Comparison of ENCODE assay signal across 8 mouse cellular contexts in genomic region chr8:13623911-13624421, GRCm38 (mm10). TPM values are rescaled to one million over a fixed set of nuclear protein-coding genes. Genes with fewer than 3 reads are reported as not detected.
DNase-seq lines count a peak whose midpoint lies in the region; ATAC-seq and TF ChIP-seq lines count a peak whose summit lies in the region.

No protein-coding gene starts in this region.

- 26% methylated on average over 10 of the region's 10 CpGs for WGBS in spleen, adult 2 months
- 56% methylated on average over 10 of the region's 10 CpGs for WGBS in heart, embryonic 16.5 days
- 81% methylated on average over 10 of the region's 10 CpGs for WGBS in limb, embryonic 11.5 days
- 37% methylated on average over 10 of the region's 10 CpGs for WGBS in midbrain, postnatal 0 days

- H3K9ac ChIP-seq in heart, embryonic 16.5 days (ENCODE audit: low read length): no peak overlapping the region; the same call in 1 of the 2 replicates
- no peak overlapping the region for H3K9ac ChIP-seq in limb, embryonic 11.5 days (ENCODE audit: low read length)
- no peak overlapping the region for H3K9ac ChIP-seq in midbrain, postnatal 0 days (replicated peaks; ENCODE audit: low read length, poor library complexity, severe bottlenecking)

- no peak for TF ChIP-seq POLR2A in spleen, adult 2 months (IDR thresholded peaks at IDR 0.05; ENCODE audit: low read depth, low read length)
- no peak for TF ChIP-seq POLR2A in embryonic fibroblast, embryonic 13.5 days (IDR thresholded peaks at IDR 0.05; ENCODE audit: low read depth, low read length)

- no peak overlapping the region for H3K4me3 ChIP-seq in spleen, adult 2 months (ENCODE audit: extremely low read depth, insufficient read depth, insufficient read length)
- H3K4me3 ChIP-seq in embryonic fibroblast, embryonic 13.5 days (ENCODE audit: insufficient read depth, low read length): no peak overlapping the region
- H3K4me3 ChIP-seq in heart, embryonic 16.5 days (ENCODE audit: low read length): no peak overlapping the region
- no peak overlapping the region for H3K4me3 ChIP-seq in limb, embryonic 11.5 days (ENCODE audit: low read depth, low read length)
- no peak overlapping the region for H3K4me3 ChIP-seq in midbrain, postnatal 0 days (ENCODE audit: low read depth, low read length)

- no peak for TF ChIP-seq CTCF in spleen, adult 2 months (IDR thresholded peaks at IDR 0.05; ENCODE audit: extremely low read depth, insufficient read depth, insufficient read length, insufficient replicate concordance)
- no peak for TF ChIP-seq CTCF in embryonic fibroblast, embryonic 13.5 days (IDR thresholded peaks at IDR 0.05; ENCODE audit: borderline replicate concordance, insufficient read depth, low read length)
- no peak for TF ChIP-seq CTCF in midbrain, postnatal 0 days (IDR thresholded peaks at IDR 0.05)

- H3K4me2 ChIP-seq in heart, embryonic 16.5 days (ENCODE audit: low read depth, low read length): no peak overlapping the region
- no peak overlapping the region for H3K4me2 ChIP-seq in limb, embryonic 11.5 days (ENCODE audit: low read depth, severe bottlenecking)
- no peak overlapping the region for H3K4me2 ChIP-seq in midbrain, postnatal 0 days (ENCODE audit: low read depth, low read length, poor library complexity, severe bottlenecking)

- DNase-seq in spleen, adult 2 months (ENCODE audit: low read depth in 1 of 2, low spot score in 2 of 2): no peak
- no peak for DNase-seq in spleen, postnatal 36 days (ENCODE audit: low spot score in 2 of 2)
- DNase-seq in limb, embryonic 11.5 days (ENCODE audit: low spot score): no peak
- no peak for DNase-seq in midbrain, postnatal 0 days (ENCODE audit: low spot score)
- no peak for DNase-seq in right cerebral cortex, adult 18-20 months
- no peak for DNase-seq in spleen, adult 12 weeks (ENCODE audit: low spot score)

- ATAC-seq in heart, embryonic 16.5 days (replicated peaks; ENCODE audit: extremely low read depth, insufficient read depth, low FRiP score): peak; percentile 31
- ATAC-seq in limb, embryonic 11.5 days (ENCODE audit: insufficient number of reproducible peaks, low FRiP score, low TSS enrichment, low read depth): no peak
- ATAC-seq in midbrain, postnatal 0 days (ENCODE audit: low FRiP score): peak; percentile 52

- no peaks in the 10 kb centered on the region for H3K27me3 ChIP-seq in spleen, adult 2 months (ENCODE audit: control insufficient read depth, insufficient read depth, low read length)
- no peaks in the 10 kb centered on the region for H3K27me3 ChIP-seq in heart, embryonic 16.5 days (ENCODE audit: control insufficient read depth, insufficient read depth, low read length)
- H3K27me3 ChIP-seq in limb, embryonic 11.5 days (ENCODE audit: control insufficient read depth, insufficient read depth, low read length): no peaks in the 10 kb centered on the region
- H3K27me3 ChIP-seq in midbrain, postnatal 0 days (ENCODE audit: insufficient read depth, low read length): no peaks in the 10 kb centered on the region

- H3K27ac ChIP-seq in spleen, adult 2 months (ENCODE audit: insufficient read depth, low read length): 0 out of 2 replicates have a peak overlapping the region, but pooled peaks have one; percentile 13
- H3K27ac ChIP-seq in embryonic fibroblast, embryonic 13.5 days (ENCODE audit: insufficient read depth, low read length): peak overlapping the region; percentile 63
- peak overlapping the region; percentile 69 for H3K27ac ChIP-seq in heart, embryonic 16.5 days (ENCODE audit: low read length)
- peak overlapping the region; percentile 45; the same call in 1 of the 2 replicates for H3K27ac ChIP-seq in limb, embryonic 11.5 days (replicated peaks; ENCODE audit: low read depth, low read length)
- peak overlapping the region; percentile 77 for H3K27ac ChIP-seq in midbrain, postnatal 0 days (ENCODE audit: low read depth, low read length)

- H3K9me3 ChIP-seq in heart, embryonic 16.5 days (replicated peaks; ENCODE audit: control insufficient read depth, low read length): peaks cover 3% of the 10 kb centered on the region; the same call in 1 of the 2 replicates
- no peaks in the 10 kb centered on the region for H3K9me3 ChIP-seq in limb, embryonic 11.5 days (ENCODE audit: control insufficient read depth, low read length)
- H3K9me3 ChIP-seq in midbrain, postnatal 0 days (ENCODE audit: low read length): no peaks in the 10 kb centered on the region

- H3K4me1 ChIP-seq in spleen, adult 2 months (ENCODE audit: control insufficient read depth, insufficient read depth, insufficient read length): peaks cover 30% of the 10 kb centered on the region; the same call in 1 of the 2 replicates
- peaks cover 8% of the 10 kb centered on the region for H3K4me1 ChIP-seq in embryonic fibroblast, embryonic 13.5 days (ENCODE audit: control insufficient read depth, insufficient read depth, low read length)
- H3K4me1 ChIP-seq in heart, embryonic 16.5 days (ENCODE audit: control insufficient read depth, insufficient read depth, low read length): peaks cover 26% of the 10 kb centered on the region
- H3K4me1 ChIP-seq in limb, embryonic 11.5 days (ENCODE audit: control insufficient read depth, insufficient read depth, low read length): peaks cover 10% of the 10 kb centered on the region
- H3K4me1 ChIP-seq in midbrain, postnatal 0 days (ENCODE audit: insufficient read depth, low read length): peaks cover 14% of the 10 kb centered on the region; the same call in 1 of the 2 replicates

- H3K36me3 ChIP-seq in spleen, adult 2 months (ENCODE audit: control insufficient read depth, insufficient read depth, low read length): peaks cover 9% of the 10 kb centered on the region
- H3K36me3 ChIP-seq in heart, embryonic 16.5 days (ENCODE audit: control insufficient read depth, insufficient read depth): peaks cover 7% of the 10 kb centered on the region
- H3K36me3 ChIP-seq in limb, embryonic 11.5 days (ENCODE audit: control insufficient read depth, insufficient read depth, low read length): peaks cover 3% of the 10 kb centered on the region; the same call in 1 of the 2 replicates
- 0 out of 2 replicates have a peak, but pooled peaks cover 3% of the 10 kb centered on the region for H3K36me3 ChIP-seq in midbrain, postnatal 0 days (ENCODE audit: insufficient read depth, low read length)

RNA-seq across cellular contexts. Expression of gene Rasa3, which starts 53.4 kb away (rescaled TPM):
- polyA plus RNA-seq in spleen, adult 2 months (2012; rRNA removed): 98.7 and 123 TPM in 2 replicates
- 57.2 and 62.6 TPM in 2 replicates for polyA plus RNA-seq in embryonic fibroblast, embryonic 13.5 days (2011; ENCODE audit: insufficient read length, low read depth, missing spikeins)
- polyA plus RNA-seq in heart, embryonic 16.5 days (2015; fragmentation: Nextera tagmentation; extraction: Ambion mirVana): 26.9 and 27.4 TPM in 2 replicates
- polyA plus RNA-seq in limb, embryonic 11.5 days (2014; fragmentation: Nextera tagmentation; extraction: Ambion mirVana): 16.6 and 19.8 TPM in 2 replicates
- total RNA-seq in midbrain, postnatal 0 days (2014; rRNA removed): 43.9 and 52.7 TPM in 2 replicates
- polyA plus RNA-seq in midbrain, postnatal 0 days (2015; fragmentation: Nextera tagmentation; extraction: Ambion mirVana): 20.5 and 23.5 TPM in 2 replicates

Comparison
In these comparisons a context has a peak if more than half of its experiments do, and no peak if none do; other contexts are left out.
1. H3K27ac ChIP-seq: peak in every context shown above with its lines; median percentile 77 in midbrain, postnatal 0 days; 69 in heart, embryonic 16.5 days; 63 in embryonic fibroblast, embryonic 13.5 days; 45 in limb, embryonic 11.5 days; 13 in spleen, adult 2 months.